Mouse (Mus musculus): ENCODE data around the gene Tomm6. TPM values are rescaled to one million over a fixed set of nuclear protein-coding genes. Genes with fewer than 3 reads are reported as not detected.
A peak's percentile ranks its signal among the peaks of the same experiment; 100 is the strongest.

Tomm6 gene
- polyA plus RNA-seq (2012; rRNA removed): 164 and 167 TPM in 2 replicates

- H3K27ac ChIP-seq (ENCODE audit: insufficient read depth, low read length): peak within 1 kb of the TSS; percentile 63
- H3K4me3 ChIP-seq (ENCODE audit: insufficient read depth, low read length): peak within 1 kb of the TSS; percentile 58
- TF ChIP-seq POLR2A (IDR thresholded peaks at IDR 0.05; ENCODE audit: extremely low read depth, insufficient read depth, low read length) (no peak), CTCF (IDR thresholded peaks at IDR 0.05; ENCODE audit: extremely low read depth, insufficient read depth, low read length) (no peak)
- H3K4me1 ChIP-seq (ENCODE audit: control insufficient read depth, insufficient read depth, low read length): peaks cover 3% of the 10 kb centered on the region; the same call in 1 of the 2 replicates
These were observed at the start of gene Tomm6 for GRCm38 (mm10) chr17:47688344-47688607. TSS of gene Tomm6 (minus strand) at chr17:47688386.

- H3K4me1 ChIP-seq (ENCODE audit: control insufficient read depth, insufficient read depth, low read length): no peaks in the 10 kb centered on the region; the same call in 1 of the 2 replicates
- H3K27ac ChIP-seq (ENCODE audit: insufficient read depth, low read length): peak overlapping the region; percentile 91
- TF ChIP-seq CTCF (IDR thresholded peaks at IDR 0.05; ENCODE audit: extremely low read depth, insufficient read depth, low read length) (no peak), POLR2A (IDR thresholded peaks at IDR 0.05; ENCODE audit: extremely low read depth, insufficient read depth, low read length) (0 out of 2 replicates have a peak, but pooled peaks have one; percentile 11)
- H3K4me3 ChIP-seq (ENCODE audit: insufficient read depth, low read length): peak overlapping the region; percentile 54
These were observed 49.3 kb upstream of the Tomm6 start for GRCm38 (mm10) chr17:47737271-47738065.

- Histone ChIP-seq H3K4me1 (ENCODE audit: control insufficient read depth, insufficient read depth, low read length) (no peaks in the 10 kb centered on the region; the same call in 1 of the 2 replicates), H3K27ac (ENCODE audit: insufficient read depth, low read length) (peak within 1 kb of the TSS; percentile 91)
These were observed 48.7 kb upstream of the Tomm6 start, which contains the start of gene Tfeb for GRCm38 (mm10) chr17:47736856-47737255. TSS of gene Tfeb (plus strand) at chr17:47737030.

DNA sequence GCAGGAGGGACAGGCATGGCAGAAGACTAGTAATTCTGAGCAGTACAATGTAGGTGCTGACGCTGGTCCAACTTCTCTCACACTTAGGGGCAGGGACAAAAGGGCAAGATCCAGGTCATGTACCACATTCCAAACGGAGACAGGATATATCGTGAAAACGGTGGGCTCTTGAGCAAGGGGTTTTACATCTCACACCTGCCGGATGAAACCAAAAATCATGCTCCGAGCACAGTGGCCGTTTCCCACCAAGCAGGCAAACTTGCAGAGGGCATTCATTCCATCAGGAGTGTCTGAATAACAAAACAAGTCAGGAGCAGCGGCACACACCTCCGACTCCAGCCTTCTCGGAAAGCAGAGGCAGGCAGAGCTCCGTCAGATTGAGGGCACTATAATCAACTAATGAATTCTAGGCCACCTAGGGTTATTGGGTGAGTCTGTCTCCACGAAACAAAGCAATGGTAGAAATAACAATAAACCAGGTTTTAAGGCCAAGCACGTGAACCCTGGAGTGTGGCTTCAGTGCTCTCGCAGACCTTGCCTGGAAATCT lies 47.4 kb upstream of the Tomm6 start:
- H3K4me1 ChIP-seq (ENCODE audit: control insufficient read depth, insufficient read depth, low read length): no peaks in the 10 kb centered on the region
- no peak overlapping the region for H3K4me3 ChIP-seq (ENCODE audit: insufficient read depth, low read length)
- no peak overlapping the region for H3K27ac ChIP-seq (ENCODE audit: insufficient read depth, low read length)
- TF ChIP-seq CTCF (IDR thresholded peaks at IDR 0.05; ENCODE audit: extremely low read depth, insufficient read depth, low read length) (no peak), POLR2A (IDR thresholded peaks at IDR 0.05; ENCODE audit: extremely low read depth, insufficient read depth, low read length) (no peak)

More at GRCm38 (mm10) chr17:47736856-47737255, 48.7 kb upstream of the Tomm6 start, which contains the start of gene Tfeb:
- TF ChIP-seq POLR2A (IDR thresholded peaks at IDR 0.05; ENCODE audit: extremely low read depth, insufficient read depth, low read length) (0 out of 2 replicates have a peak, but pooled peaks have one; percentile 26), CTCF (IDR thresholded peaks at IDR 0.05; ENCODE audit: extremely low read depth, insufficient read depth, low read length) (peak; percentile 54)
- peak within 1 kb of the TSS; percentile 54 for H3K4me3 ChIP-seq (ENCODE audit: insufficient read depth, low read length)

DNA sequence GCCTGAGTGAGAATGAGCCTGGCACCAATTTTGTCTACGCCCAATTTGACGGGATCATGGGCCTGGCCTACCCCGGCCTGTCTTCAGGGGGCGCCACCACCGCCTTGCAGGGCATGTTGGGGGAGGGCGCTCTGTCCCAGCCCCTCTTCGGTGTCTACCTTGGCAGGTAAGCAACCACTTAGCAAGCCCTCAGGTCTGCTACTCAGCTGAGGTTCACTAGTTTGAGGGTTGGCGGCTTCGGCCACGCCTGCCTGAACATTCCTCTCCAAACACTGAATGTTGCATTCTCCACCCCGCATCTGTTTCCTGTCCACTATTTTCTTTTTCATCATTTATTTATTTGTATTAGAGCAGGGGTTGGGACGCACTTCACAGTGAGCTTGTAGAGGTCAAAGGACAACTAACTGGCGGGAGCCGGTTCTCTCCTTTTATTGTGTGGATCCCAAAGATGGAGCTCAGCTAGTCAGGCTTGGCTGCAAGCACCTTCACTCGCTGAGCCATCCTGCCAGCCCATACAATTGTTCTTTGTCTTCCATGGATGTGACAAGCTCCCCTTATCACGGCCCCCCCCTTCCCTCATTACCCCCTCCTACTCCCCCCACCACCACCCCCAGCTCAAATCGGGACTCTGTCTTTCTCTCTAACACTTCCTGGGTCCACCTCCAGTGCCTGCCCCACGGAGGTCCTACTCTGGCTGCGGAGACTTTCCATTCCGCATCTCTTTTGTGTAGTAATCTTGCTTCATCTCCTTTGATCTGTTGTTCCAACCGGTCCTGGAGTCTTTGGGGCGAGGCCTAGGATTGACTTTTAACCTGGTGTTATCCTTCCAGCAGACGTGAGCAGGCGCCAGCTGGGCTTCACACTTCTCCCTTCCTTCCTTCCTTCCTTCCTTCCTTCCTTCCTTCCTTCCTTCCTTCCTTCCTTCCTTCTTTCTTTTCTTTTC lies 42.7 kb upstream of the Tomm6 start:
- H3K27ac ChIP-seq (ENCODE audit: insufficient read depth, low read length): no peak overlapping the region

DNA sequence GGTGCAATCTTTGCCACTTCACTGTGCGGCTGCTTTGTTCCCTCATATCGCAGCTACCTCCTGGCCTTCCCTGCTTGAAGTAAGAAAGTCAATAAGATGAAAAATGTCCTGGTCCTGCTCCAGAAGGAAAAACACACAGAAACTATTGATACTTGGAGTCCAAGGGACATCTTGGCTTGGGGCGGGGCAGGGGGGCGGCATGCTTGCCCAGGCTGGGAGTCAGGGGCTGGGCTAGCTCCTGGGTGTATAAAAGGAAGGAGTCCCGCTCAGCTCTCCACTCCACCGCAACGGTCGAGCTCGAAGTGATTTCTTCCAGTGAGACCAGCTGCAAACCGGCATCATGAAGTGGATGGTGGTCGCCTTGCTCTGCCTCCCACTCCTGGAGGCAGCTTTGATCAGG lies 38.4 kb upstream of the Tomm6 start, which contains the start of gene Pgc:
Pgc (plus strand) TSS at position 277 of the 400 bp plus-strand sequence.
- TF ChIP-seq POLR2A (IDR thresholded peaks at IDR 0.05; ENCODE audit: extremely low read depth, insufficient read depth, low read length) (no peak), CTCF (IDR thresholded peaks at IDR 0.05; ENCODE audit: extremely low read depth, insufficient read depth, low read length) (no peak)

More for the DNA sequence above, 42.7 kb upstream of the Tomm6 start:
- no peaks in the 10 kb centered on the region for H3K4me1 ChIP-seq (ENCODE audit: control insufficient read depth, insufficient read depth, low read length)
- no peak overlapping the region for H3K4me3 ChIP-seq (ENCODE audit: insufficient read depth, low read length)
- TF ChIP-seq CTCF (IDR thresholded peaks at IDR 0.05; ENCODE audit: extremely low read depth, insufficient read depth, low read length) (no peak), POLR2A (IDR thresholded peaks at IDR 0.05; ENCODE audit: extremely low read depth, insufficient read depth, low read length) (no peak)

GRCm38 (mm10) chr17:47721183-47721582 lies 33.0 kb upstream of the Tomm6 start:
- H3K4me3 ChIP-seq (ENCODE audit: insufficient read depth, low read length): no peak overlapping the region
- H3K4me1 ChIP-seq (ENCODE audit: control insufficient read depth, insufficient read depth, low read length): no peaks in the 10 kb centered on the region
- TF ChIP-seq CTCF (IDR thresholded peaks at IDR 0.05; ENCODE audit: extremely low read depth, insufficient read depth, low read length): no peak
- no peak for TF ChIP-seq POLR2A (IDR thresholded peaks at IDR 0.05; ENCODE audit: extremely low read depth, insufficient read depth, low read length)
- no peak overlapping the region for H3K27ac ChIP-seq (ENCODE audit: insufficient read depth, low read length)

More for the DNA sequence above, 38.4 kb upstream of the Tomm6 start, which contains the start of gene Pgc:
- Histone ChIP-seq H3K27ac (ENCODE audit: insufficient read depth, low read length) (no peak within 1 kb of the TSS), H3K4me1 (ENCODE audit: control insufficient read depth, insufficient read depth, low read length) (no peaks in the 10 kb centered on the region), H3K4me3 (ENCODE audit: insufficient read depth, low read length) (no peak within 1 kb of the TSS)

DNA sequence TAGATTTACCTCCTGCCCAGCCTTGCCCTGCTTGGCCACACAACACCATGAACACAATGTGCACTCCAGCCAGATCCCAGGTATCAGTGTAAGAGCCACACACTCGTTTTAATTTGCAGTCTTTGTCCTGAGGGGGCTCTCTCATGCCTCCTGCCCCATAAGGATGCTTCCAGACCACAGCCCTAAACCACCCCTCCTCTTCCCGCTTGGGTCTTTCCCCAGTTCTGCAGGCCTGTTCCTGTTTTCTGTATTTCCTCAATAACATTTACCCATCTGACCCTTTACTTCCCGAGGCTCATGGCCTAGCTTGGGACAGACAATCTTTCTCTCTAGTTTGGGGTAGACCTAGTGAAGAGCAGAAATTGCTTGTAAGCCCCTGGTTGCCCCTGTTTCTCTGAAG lies 26.9 kb upstream of the Tomm6 start:
- H3K4me1 ChIP-seq (ENCODE audit: control insufficient read depth, insufficient read depth, low read length): no peaks in the 10 kb centered on the region
- no peak for TF ChIP-seq CTCF (IDR thresholded peaks at IDR 0.05; ENCODE audit: extremely low read depth, insufficient read depth, low read length)
- TF ChIP-seq POLR2A (IDR thresholded peaks at IDR 0.05; ENCODE audit: extremely low read depth, insufficient read depth, low read length): no peak

More for the DNA sequence above, 26.9 kb upstream of the Tomm6 start:
- H3K4me3 ChIP-seq (ENCODE audit: insufficient read depth, low read length): no peak overlapping the region
- H3K27ac ChIP-seq (ENCODE audit: insufficient read depth, low read length): no peak overlapping the region
